Mouse (Mus musculus) left cerebral cortex, adult 2 months (tissue): ENCODE results near the gene Apmap. TPM values are rescaled to one million over a fixed set of nuclear protein-coding genes. Genes with fewer than 3 reads are reported as not detected.
A peak's percentile ranks its signal among the peaks of the same experiment; 100 is the strongest.

Experiments used
- DNase-seq, 2 experiments: peaks; one replicate each; pipeline ENCODE4 v3.0.0; 2021 to 2022; ENCODE audit warnings: low spot score in 2 of 2, mixed read lengths in 1 of 2; ENCODE audit errors: extremely low spot score in 1 of 2
- H3K27ac ChIP-seq: fragments of 200-600 bp; 2 replicates; pipeline ENCODE4 v1.8.1; 2022
- H3K4me3 ChIP-seq: fragments of 200-600 bp; 2 replicates; pipeline ENCODE4 v1.8.1; 2022
- CTCF ChIP-seq: fragments of 200-600 bp; IDR thresholded peaks from 2 replicates; pipeline ENCODE4 v1.8.1; 2022; ENCODE audit warnings: antibody characterized with exemption, mild to moderate bottlenecking, moderate library complexity
- intact Hi-C: fragments of 180-260 bp; cut with DNase I; formaldehyde crosslinking; loops from one replicate; pipeline ENCODE4 v1.15.1; 2025
- long read RNA-seq, 2 experiments: library from polyadenylated mRNA; stranded (forward); transcript quantifications; one replicate each; pipeline ENCODE4 v2.0.0; 2021; ENCODE audit warnings: borderline mapping rate in 2 of 2
- total RNA-seq, 2 experiments: library from RNA; stranded (reverse); gene quantifications; 2 replicates each; pipeline ENCODE4 v1.2.3; 2021

The Apmap gene
- total RNA-seq, result 10 to 100 TPM; 49.5 to 56.7 TPM
- long read RNA-seq, experiment 1, transcript Apmap-201 (9 exons, 2,235 nt), result major isoform, 64 of 72 reads
- long read RNA-seq, experiment 1, partial matches to known transcripts, result 2 of 72 reads
- long read RNA-seq, experiment 1, other reads (novel, unspliced or antisense), result 6 of 72 reads
- long read RNA-seq, experiment 2, transcript Apmap-201 (9 exons, 2,235 nt), result major isoform, 36 of 38 reads
- long read RNA-seq, experiment 2, partial matches to known transcripts, result 0 of 38 reads
- long read RNA-seq, experiment 2, other reads (novel, unspliced or antisense), result 2 of 38 reads

GRCm38 (mm10) chr2:150608087-150608799 lies at the start of gene Apmap:
TSS of gene Apmap (minus strand) at chr2:150608567.
- Histone ChIP-seq H3K27ac (peak within 1 kb of the TSS; percentile 80), H3K4me3 (peak within 1 kb of the TSS; percentile 56)
- DNase-seq, result peak; percentile 96 to 98
- TF ChIP-seq CTCF, result peak; percentile 24
- intact Hi-C loops, result loop anchor here (1.0 to 10.0 kb wide), 6 partner anchors 49 to 397 kb away; partner anchors contain the start of gene Entpd6

GRCm38 (mm10) chr2:150656975-150657768 lies 48.8 kb upstream of the Apmap start:
- intact Hi-C loops, result no loop called here
- H3K27ac ChIP-seq, result no peak overlapping the region
- no peak for DNase-seq

GRCm38 (mm10) chr2:150656112-150656511 lies 47.7 kb upstream of the Apmap start:
- DNase-seq, result no peak
- Histone ChIP-seq H3K4me3 (no peak overlapping the region), H3K27ac (no peak overlapping the region)
- TF ChIP-seq CTCF, result no peak
- intact Hi-C loops, result no loop called here

More at GRCm38 (mm10) chr2:150656975-150657768, 48.8 kb upstream of the Apmap start:
- TF ChIP-seq CTCF, result no peak
- no peak overlapping the region for H3K4me3 ChIP-seq

DNA sequence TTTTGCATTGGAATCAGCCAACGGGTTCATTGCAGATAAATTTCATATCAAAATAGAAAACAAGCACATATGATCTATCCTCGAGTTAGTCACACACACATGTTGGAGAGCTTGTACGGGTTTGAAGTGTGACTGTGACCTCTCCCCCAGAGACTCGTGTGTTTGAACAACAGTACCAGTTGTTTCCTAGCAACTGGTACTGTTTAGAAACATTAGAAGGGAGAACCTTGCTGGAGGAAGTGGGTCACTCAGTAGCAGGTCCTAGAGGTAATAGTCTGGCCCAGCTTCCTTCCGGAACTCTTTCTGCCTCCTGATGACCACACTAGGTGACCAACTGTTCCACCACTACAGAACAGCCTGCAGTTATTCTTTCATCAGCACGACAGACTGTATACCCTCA lies 46.9 kb upstream of the Apmap start:
- Histone ChIP-seq H3K27ac (no peak overlapping the region), H3K4me3 (no peak overlapping the region)
- intact Hi-C loops, result no loop called here
- TF ChIP-seq CTCF, result no peak
- DNase-seq, result no peak

GRCm38 (mm10) chr2:150654814-150655213 lies 46.4 kb upstream of the Apmap start:
- intact Hi-C loops, result no loop called here
- H3K27ac ChIP-seq, result no peak overlapping the region
- no peak overlapping the region for H3K4me3 ChIP-seq
- no peak for DNase-seq
- no peak for TF ChIP-seq CTCF

GRCm38 (mm10) chr2:150651366-150651765 lies 43.0 kb upstream of the Apmap start:
- no peak for DNase-seq
- Histone ChIP-seq H3K27ac (no peak overlapping the region), H3K4me3 (no peak overlapping the region)
- intact Hi-C loops, result no loop called here
- no peak for TF ChIP-seq CTCF

- H3K4me3 ChIP-seq, result no peak overlapping the region
- no peak overlapping the region for H3K27ac ChIP-seq
- DNase-seq, result no peak
- intact Hi-C loops, result no loop called here
- TF ChIP-seq CTCF, result no peak
Observed at GRCm38 (mm10) chr2:150650511-150651074, 42.2 kb upstream of the Apmap start.

- peak overlapping the region; percentile 75 for H3K27ac ChIP-seq
- DNase-seq, result no peak
- TF ChIP-seq CTCF, result no peak
Observed at GRCm38 (mm10) chr2:150648300-150648895, 40.0 kb upstream of the Apmap start.

DNA sequence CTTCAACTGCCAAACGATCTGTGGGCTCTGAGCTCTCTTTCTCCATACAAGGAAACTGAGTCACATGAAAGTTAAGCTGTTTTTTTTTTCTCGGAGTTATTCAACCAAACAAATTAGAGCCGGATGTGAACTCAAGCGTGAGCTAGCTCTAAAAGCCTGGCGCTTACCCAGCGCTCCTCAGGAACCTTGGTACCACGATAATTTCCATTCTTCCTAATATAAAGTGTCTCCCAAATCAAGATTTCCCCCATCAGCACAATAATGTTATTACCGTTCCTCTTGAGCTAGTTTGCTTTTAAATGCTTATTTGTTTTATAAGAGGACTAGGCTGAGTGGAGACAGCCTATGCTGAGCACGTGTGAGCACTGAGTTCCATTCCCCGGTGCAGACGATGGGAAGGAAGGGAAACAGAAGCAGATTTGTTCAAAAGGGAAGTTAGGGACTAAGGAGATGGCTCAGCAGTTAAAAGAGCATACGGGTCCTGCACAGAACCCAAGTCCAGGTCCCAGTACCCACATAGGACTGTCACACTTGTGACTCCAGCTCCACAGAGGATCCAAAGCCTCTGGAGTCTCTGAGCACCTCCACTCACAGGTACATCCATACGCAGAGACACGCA lies 39.4 kb upstream of the Apmap start:
- DNase-seq, result no peak
- no peak for TF ChIP-seq CTCF
- intact Hi-C loops, result no loop called here
- H3K27ac ChIP-seq, result peak overlapping the region; percentile 75
- H3K4me3 ChIP-seq, result no peak overlapping the region

More at GRCm38 (mm10) chr2:150648300-150648895, 40.0 kb upstream of the Apmap start:
- no peak overlapping the region for H3K4me3 ChIP-seq
- intact Hi-C loops, result no loop called here

- TF ChIP-seq CTCF, result no peak
- Histone ChIP-seq H3K27ac (no peak overlapping the region), H3K4me3 (no peak overlapping the region)
- intact Hi-C loops, result no loop called here
- DNase-seq, result no peak
Observed at GRCm38 (mm10) chr2:150646411-150647121, 38.2 kb upstream of the Apmap start.
